Mouse (Mus musculus) thymus, postnatal 25 days (tissue): Measurements from ENCODE around the gene Ankrd31.
A peak's percentile ranks its signal among the peaks of the same experiment; 100 is the strongest.
"Not testable (repeated sequence)": the region's sequence is repeated elsewhere in the genome, so short reads cannot be mapped to it uniquely, and the experiment has no call there.

Source experiments
- DNase-seq: peaks from one replicate; pipeline ENCODE4 v3.0.0; 2022

Ankrd31 gene

GRCm38 (mm10) chr13:96748109-96748845 lies at the start of gene Ankrd31:
Ankrd31 (plus strand) TSS chr13:96748272.
- DNase-seq = no peak

- no peak for DNase-seq
These were observed 45.3 kb upstream of the Ankrd31 start for GRCm38 (mm10) chr13:96702567-96703278.

- no peak for DNase-seq
These were observed 38.5 kb upstream of the Ankrd31 start for GRCm38 (mm10) chr13:96709269-96710233.

DNA sequence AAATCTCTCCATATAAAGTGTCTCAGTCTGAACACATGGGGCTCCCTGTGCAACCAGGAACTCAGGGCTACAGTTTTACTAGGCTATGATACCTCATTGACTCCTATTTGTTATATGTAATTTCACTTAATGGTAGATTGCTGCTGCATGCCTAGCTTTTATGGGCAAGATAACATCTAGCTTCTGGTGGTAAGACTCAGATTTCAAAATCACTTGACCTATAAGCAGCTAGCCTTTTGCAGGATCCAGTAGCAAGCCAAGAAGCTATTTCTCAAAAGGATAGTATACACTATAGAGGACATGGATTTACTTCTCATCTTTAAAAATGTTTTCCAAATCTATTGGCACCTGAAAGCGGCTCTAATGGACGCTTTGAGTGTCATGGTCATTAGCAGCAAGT lies 31.8 kb upstream of the Ankrd31 start:
- DNase-seq = no peak

GRCm38 (mm10) chr13:96717821-96718220 lies 30.3 kb upstream of the Ankrd31 start:
- DNase-seq = no peak

DNA sequence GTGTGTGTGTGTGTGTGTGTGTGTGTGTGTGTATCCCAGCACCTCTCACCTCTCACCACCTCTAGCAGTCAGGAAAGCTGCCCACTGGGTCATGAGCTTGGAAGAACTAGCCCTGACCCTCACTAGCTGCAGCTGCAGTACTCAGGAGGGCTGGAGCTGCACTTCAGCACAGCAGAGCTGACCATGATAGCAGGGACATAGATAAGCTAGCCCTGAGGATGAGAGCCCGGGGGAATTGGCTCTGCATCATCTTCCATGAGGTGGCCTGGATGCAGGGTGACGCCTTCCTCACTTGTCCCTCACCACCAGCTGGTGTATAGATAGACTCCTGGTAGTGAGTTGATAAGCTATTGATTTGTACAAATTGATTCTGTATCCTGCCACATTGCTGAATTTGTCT lies 28.1 kb upstream of the Ankrd31 start:
- no peak for DNase-seq

DNA sequence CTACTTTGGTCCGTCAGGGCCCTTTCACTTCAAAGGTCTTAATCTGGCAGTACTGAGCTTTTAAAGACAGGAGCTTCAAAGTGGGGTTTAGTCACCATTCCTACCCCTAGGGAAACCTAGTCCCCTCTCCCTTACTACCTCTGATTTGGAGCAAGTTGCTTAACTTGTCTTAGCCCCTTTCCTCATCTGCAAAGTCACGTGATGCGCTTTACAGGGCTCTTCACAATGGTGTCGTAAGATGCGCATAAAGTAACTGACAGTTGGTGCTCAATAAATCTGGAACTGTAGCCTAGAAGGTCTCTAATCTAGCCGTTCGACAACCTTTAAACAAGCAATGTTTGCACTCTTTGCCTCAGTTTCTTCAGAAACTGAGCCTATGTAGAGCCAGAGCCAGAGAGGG lies 19.8 kb upstream of the Ankrd31 start:
- DNase-seq = no peak

DNA sequence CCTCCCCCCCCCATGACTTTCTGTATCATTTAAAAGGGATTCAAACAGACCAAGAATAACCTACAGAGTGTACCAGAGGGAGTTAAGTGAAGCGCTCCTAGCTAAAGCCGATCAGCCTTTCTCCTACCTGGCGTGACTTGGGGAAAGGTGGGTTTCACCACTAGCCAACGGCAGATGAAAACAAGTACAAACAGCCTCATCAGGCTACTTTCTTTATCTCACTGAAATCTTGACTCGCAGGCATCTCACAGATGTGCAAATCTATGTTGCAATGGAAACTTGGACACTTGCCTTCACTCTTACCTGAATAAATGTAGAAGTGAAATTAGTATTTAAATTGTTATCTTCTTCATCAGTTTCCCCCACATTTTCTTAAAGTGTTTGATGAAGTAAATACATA lies 18.9 kb upstream of the Ankrd31 start:
- no peak for DNase-seq

GRCm38 (mm10) chr13:96730116-96730515 lies 18.0 kb upstream of the Ankrd31 start:
- DNase-seq = no peak

DNA sequence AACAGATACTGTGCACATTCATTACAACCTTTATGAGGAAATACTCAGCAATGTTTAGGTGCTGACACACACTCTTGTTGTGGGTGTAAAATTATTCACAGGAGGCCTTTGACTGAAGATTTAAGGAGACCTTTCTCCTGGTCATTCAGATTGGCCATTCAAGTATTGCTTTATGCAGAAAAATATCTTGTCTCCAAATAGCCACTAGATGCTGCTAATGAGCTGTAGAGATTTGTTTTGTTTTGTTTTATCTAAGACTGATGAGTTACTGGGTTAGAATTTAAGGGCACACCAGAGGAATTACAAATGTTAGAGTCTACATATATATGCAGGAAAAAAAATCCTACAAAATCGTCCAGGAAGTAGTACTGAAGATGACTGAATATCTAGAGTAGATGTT lies 12.9 kb upstream of the Ankrd31 start:
- DNase-seq = no peak

DNA sequence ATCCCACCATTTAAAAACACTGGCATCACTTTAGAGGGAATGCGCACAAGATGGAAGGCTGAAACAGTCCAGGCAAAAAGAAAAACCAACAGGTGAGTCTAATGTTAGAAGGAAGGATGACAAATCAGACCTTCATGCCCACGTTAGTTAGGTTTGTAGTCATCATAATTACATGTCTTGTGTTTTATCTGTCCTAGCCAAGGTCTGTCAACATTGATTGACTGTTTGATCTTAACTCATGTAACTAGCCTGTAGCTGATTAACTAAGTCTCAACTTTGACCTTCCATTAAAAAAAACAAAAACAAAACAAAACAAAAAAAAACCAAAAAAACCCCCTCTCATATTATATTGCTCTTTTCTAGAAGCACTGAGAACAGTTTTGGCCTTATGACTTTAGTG lies 7.9 kb upstream of the Ankrd31 start:
- no peak for DNase-seq

- DNase-seq = no peak
These were observed 5.2 kb upstream of the Ankrd31 start for GRCm38 (mm10) chr13:96742871-96743270.

- DNase-seq = no peak
These were observed 2.0 kb upstream of the Ankrd31 start for GRCm38 (mm10) chr13:96746055-96746454.

DNA sequence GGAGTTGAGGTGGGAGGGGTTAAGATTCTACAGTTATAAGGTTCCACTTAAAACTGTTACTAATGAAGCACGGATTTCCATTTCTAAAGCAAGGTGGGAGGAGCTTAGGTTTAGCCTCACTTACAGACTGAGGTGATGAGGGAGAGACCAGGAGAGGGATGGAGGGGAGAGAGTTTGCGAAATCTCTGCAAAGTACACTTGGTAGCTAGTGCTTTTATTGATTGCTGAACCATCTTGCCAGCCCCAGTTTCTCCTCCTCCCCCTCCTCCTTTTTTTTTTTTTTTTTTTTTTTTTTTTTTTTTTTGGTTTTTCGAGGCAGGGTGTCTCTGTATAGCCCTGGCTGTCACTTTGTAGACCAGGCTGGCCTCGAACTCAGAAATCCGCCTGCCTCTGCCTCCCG lies 1.8 kb downstream of the Ankrd31 start:
- no peak for DNase-seq

- DNase-seq = no peak
These were observed 12.8 kb downstream of the Ankrd31 start for GRCm38 (mm10) chr13:96760848-96761247.

DNA sequence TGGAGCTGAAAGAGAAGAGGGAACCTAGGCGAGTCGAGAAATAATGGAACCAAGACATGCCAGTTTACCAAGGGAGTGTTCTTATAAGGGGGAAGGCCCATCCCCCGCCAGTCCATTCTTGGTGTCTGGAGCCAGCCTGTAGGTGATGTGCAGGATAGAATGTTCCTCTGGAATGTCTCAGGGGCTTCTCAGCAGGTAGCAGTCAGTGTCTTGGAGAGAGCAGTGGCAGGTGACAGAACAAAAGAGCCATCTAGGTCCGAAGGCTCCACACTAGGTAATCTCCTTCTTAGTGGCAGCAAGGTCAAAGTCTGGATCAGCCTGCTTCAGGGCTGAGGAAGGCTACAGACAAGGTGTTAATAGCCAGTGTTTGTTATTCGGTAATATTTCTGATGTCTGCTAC lies 38.0 kb downstream of the Ankrd31 start:
- not testable (repeated sequence) for DNase-seq

DNA sequence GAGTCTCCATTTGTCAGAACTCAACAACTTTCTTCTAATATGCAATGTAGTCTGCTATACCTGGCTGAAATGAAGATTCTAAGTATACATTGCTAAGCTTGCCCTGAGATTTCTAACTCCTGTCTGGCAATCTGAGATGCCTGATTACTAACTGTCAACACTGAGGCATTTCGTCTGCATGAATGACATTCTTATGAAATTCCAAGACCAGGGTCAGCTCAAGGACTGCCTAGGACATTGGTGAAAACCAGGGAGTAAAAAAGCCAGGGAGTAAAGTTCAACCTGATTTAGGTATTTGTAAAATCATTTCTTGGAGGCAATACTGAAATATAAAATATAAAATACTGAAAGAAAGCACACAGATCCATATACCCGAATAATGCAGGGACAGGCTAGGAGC lies 45.4 kb downstream of the Ankrd31 start:
- no peak for DNase-seq

GRCm38 (mm10) chr13:96795301-96795700 lies 47.2 kb downstream of the Ankrd31 start:
- DNase-seq = no peak

- DNase-seq = no peak
These were observed 49.4 kb downstream of the Ankrd31 start for GRCm38 (mm10) chr13:96797500-96797899.

GRCm38 (mm10) chr13:96849752-96850151 lies 101.7 kb downstream of the Ankrd31 start:
- no peak for DNase-seq

DNA sequence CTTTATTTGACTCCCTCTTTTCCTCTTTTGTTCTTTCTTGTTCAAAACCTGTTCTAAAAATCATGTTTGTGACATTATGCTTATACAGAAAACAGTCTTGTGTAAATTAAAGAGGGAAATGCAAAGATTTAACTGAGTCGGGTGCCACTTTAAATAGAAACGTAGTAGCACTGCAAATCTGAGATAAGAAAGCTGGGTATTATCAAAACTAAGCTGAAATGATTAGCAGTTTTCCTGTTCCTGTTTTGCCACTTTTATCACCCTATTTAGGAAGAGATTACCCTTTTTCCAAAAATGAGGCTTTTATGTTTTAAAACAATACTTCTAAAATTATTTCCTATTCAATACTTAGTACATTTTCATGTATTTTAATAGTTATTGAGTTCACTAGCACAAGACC lies 104.1 kb downstream of the Ankrd31 start:
- no peak for DNase-seq

- no peak for DNase-seq
These were observed 105.2 kb downstream of the Ankrd31 start for GRCm38 (mm10) chr13:96853256-96853655.

GRCm38 (mm10) chr13:96855191-96855590 lies 107.1 kb downstream of the Ankrd31 start:
- peak; percentile 62 for DNase-seq
